Mouse (Mus musculus): ENCODE data around the gene Gpd2. TPM values are rescaled to one million over a fixed set of nuclear protein-coding genes. Genes with fewer than 3 reads are reported as not detected.

Gene Gpd2
- polyA plus RNA-seq, 1 experiment from 2014 or later = 12.9 TPM

- H3K9ac ChIP-seq = no peak overlapping the region
- no peaks in the 10 kb centered on the region for H3K9me3 ChIP-seq (replicated peaks)
- H3K27ac ChIP-seq = no peak overlapping the region
- no peak for ATAC-seq
- H3K4me3 ChIP-seq = no peak overlapping the region
- no peaks in the 10 kb centered on the region for H3K27me3 ChIP-seq (replicated peaks)
- WGBS (ENCODE audit: insufficient replicate concordance) = 70% methylated on average over 12 of the region's 12 CpGs
- no peaks in the 10 kb centered on the region for H3K4me1 ChIP-seq
- H3K4me2 ChIP-seq = no peak overlapping the region
- H3K36me3 ChIP-seq = 0 out of 2 replicates have a peak, but pooled peaks cover 5% of the 10 kb centered on the region
Observed at GRCm38 (mm10) chr2:57356222-57356822, 118.9 kb downstream of the Gpd2 start.

DNA sequence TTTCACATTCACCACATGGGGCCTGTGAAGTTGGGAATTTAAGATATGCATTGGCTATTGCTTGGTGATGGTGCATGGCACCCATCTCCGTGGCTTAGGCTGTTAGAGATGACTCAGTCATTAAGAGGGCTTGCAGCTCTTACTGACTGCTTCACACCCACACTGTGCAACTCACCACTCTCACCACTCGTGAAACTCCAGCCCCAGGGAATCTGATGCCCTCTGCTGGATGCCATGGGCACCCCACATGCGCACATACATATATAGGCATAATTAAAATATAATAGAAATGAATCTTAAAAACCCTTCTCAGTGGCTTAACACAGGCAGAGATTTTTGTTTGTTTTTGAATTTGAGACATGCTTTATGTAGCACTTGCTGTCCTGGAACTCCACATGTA is 125.1 kb downstream of the Gpd2 start:
- 74% methylated on average over 3 of the region's 3 CpGs for WGBS (ENCODE audit: insufficient replicate concordance)
- ATAC-seq = no peak

GRCm38 (mm10) chr2:57374647-57375046 is 137.2 kb downstream of the Gpd2 start:
- H3K4me1 ChIP-seq = no peaks in the 10 kb centered on the region
- no peak overlapping the region for H3K4me2 ChIP-seq
- H3K4me3 ChIP-seq = no peak overlapping the region
- no peaks in the 10 kb centered on the region for H3K9me3 ChIP-seq (replicated peaks)
- WGBS (ENCODE audit: insufficient replicate concordance) = 52% methylated on average over 4 of the region's 4 CpGs
- no peak for ATAC-seq
- H3K27me3 ChIP-seq (replicated peaks) = no peaks in the 10 kb centered on the region
- H3K36me3 ChIP-seq = no peaks in the 10 kb centered on the region
- no peak overlapping the region for H3K9ac ChIP-seq
- no peak overlapping the region for H3K27ac ChIP-seq

More for the DNA sequence above, 125.1 kb downstream of the Gpd2 start:
- no peak overlapping the region for H3K4me3 ChIP-seq
- no peaks in the 10 kb centered on the region for H3K27me3 ChIP-seq (replicated peaks)
- 0 out of 2 replicates have a peak, but pooled peaks cover 5% of the 10 kb centered on the region for H3K36me3 ChIP-seq
- H3K4me2 ChIP-seq = no peak overlapping the region
- H3K27ac ChIP-seq = no peak overlapping the region
- H3K9ac ChIP-seq = no peak overlapping the region
- H3K4me1 ChIP-seq = no peaks in the 10 kb centered on the region
- H3K9me3 ChIP-seq (replicated peaks) = no peaks in the 10 kb centered on the region

- Histone ChIP-seq H3K27me3 (replicated peaks) (no peaks in the 10 kb centered on the region), H3K4me3 (no peak overlapping the region), H3K27ac (no peak overlapping the region), H3K4me2 (no peak overlapping the region), H3K9me3 (replicated peaks) (no peaks in the 10 kb centered on the region), H3K9ac (no peak overlapping the region), H3K36me3 (no peaks in the 10 kb centered on the region), H3K4me1 (no peaks in the 10 kb centered on the region)
- 79% methylated on average over 7 of the region's 7 CpGs for WGBS (ENCODE audit: insufficient replicate concordance)
- no peak for ATAC-seq
Observed at GRCm38 (mm10) chr2:57375138-57375837, 137.9 kb downstream of the Gpd2 start.

DNA sequence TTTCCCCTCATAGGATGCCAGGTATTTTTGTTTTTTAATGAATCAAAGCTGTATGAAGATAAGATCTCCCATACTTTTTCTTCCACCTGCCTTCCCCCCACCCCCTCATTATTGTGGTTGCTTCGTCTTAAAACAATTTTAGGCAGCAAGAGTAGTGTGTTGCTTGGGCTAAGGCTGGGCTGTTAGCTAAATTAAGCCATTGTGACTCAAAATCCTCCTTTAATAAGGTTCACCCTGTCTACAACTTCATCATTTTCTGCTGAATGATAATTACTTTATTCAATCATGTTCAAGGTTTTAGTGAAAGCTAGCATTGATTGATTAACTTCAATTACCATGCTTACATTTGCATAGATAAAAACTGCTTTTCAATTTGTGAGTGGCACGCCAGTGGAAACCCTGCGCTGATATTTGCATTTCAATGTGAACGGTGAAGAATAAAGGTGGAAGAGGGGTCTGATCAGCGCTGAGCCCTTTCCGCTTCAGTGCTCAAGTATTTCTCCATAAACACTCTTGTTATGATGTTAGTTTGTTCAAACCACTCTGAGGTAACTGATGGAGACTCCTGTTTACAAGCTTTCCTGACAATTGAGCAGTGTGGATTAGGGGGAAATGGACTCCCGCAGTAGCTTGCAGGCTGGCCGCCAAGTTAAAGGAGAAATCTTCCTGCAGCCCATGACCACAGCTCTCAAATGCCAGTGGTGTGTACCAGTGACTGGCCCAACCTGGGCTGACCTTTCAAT is 140.9 kb downstream of the Gpd2 start:
- no peak for ATAC-seq
- no peak overlapping the region for H3K27ac ChIP-seq
- H3K4me3 ChIP-seq = no peak overlapping the region
- no peaks in the 10 kb centered on the region for H3K4me1 ChIP-seq
- H3K9me3 ChIP-seq (replicated peaks) = no peaks in the 10 kb centered on the region
- H3K4me2 ChIP-seq = no peak overlapping the region
- no peaks in the 10 kb centered on the region for H3K36me3 ChIP-seq
- H3K9ac ChIP-seq = no peak overlapping the region
- no peaks in the 10 kb centered on the region for H3K27me3 ChIP-seq (replicated peaks)
- WGBS (ENCODE audit: insufficient replicate concordance) = 51% methylated on average over 8 of the region's 8 CpGs

DNA sequence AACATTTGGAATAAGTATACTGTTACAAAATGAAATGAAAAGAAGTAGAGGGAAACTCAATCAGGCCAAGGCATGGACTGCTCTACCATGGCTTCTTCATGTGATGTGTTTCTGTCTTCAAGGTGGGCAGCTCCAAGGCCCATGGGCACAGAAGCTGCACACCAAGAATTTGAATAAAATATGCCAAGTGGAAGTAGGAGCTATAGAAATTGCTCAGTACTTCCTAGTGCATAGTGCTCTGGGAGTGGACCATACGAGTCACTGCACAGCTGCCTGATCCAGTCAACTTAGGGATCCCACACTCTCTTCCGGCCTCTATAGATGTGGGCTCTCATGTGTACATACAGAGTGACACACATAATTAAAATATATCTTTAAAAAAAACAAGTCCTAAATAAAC is 147.2 kb downstream of the Gpd2 start:
- H3K27ac ChIP-seq = no peak overlapping the region
- H3K9me3 ChIP-seq (replicated peaks) = no peaks in the 10 kb centered on the region
- H3K4me1 ChIP-seq = no peaks in the 10 kb centered on the region
- no peak overlapping the region for H3K4me2 ChIP-seq
- H3K36me3 ChIP-seq = no peaks in the 10 kb centered on the region
- ATAC-seq = no peak
- H3K9ac ChIP-seq = no peak overlapping the region
- H3K27me3 ChIP-seq (replicated peaks) = no peaks in the 10 kb centered on the region
- no peak overlapping the region for H3K4me3 ChIP-seq
- WGBS (ENCODE audit: insufficient replicate concordance) = 73% methylated on average over 2 of the region's 2 CpGs

DNA sequence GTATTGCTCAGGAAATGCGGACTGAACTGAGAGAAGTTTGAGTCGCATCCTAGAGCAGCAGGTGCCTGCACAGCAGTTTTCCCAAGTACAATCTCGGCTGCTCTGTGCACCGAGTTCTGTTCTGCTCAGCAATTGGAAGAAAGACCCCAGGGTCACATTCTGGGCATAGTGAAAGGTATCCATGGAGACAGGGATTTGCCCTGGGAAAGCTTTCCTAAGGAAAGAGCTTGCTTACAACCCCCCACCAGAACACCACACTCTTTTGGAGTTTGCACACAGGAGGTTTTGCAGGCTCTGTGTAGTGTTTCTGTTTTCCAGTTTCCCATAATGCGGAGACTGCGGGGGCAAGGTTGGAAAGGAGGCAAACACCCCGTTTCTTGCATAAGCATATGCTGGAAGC is 150.4 kb downstream of the Gpd2 start:
- Histone ChIP-seq H3K36me3 (no peaks in the 10 kb centered on the region), H3K27ac (no peak overlapping the region), H3K4me2 (no peak overlapping the region), H3K27me3 (replicated peaks) (no peaks in the 10 kb centered on the region), H3K4me3 (no peak overlapping the region), H3K9ac (no peak overlapping the region), H3K4me1 (no peaks in the 10 kb centered on the region), H3K9me3 (replicated peaks) (no peaks in the 10 kb centered on the region)
- 67% methylated on average over 7 of the region's 7 CpGs for WGBS (ENCODE audit: insufficient replicate concordance)
- ATAC-seq = no peak

- Histone ChIP-seq H3K4me3 (no peak overlapping the region), H3K9me3 (replicated peaks) (no peaks in the 10 kb centered on the region), H3K36me3 (no peaks in the 10 kb centered on the region), H3K4me2 (no peak overlapping the region), H3K27me3 (replicated peaks) (no peaks in the 10 kb centered on the region), H3K27ac (no peak overlapping the region), H3K4me1 (no peaks in the 10 kb centered on the region), H3K9ac (no peak overlapping the region)
- no peak for ATAC-seq
- 71% methylated on average over 4 of the region's 4 CpGs for WGBS (ENCODE audit: insufficient replicate concordance)
Observed at GRCm38 (mm10) chr2:57395071-57395470, 157.6 kb downstream of the Gpd2 start.

DNA sequence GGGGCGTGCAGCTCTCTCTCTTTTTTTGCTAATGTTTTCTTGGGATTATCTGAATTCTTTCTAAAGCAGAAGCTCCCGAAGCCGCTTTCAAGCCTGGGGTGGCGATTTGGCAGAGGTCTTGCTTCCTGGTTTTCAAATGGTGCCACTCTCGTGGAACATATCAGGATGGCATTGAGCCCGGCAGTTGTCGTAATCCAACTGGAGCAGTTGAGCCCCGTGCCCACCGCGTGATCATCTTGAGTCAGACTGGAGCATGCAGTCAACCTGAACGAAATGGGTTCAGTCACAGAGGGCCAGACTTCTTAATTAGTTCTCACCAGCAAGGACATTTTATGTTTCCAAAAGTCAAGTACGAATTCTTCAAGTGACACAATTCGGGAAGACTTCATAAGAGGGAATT is 158.6 kb downstream of the Gpd2 start:
- no peaks in the 10 kb centered on the region for H3K4me1 ChIP-seq
- H3K27me3 ChIP-seq (replicated peaks) = no peaks in the 10 kb centered on the region
- whole genome bisulfite sequencing (ENCODE audit: insufficient replicate concordance) = 82% methylated on average over 13 of the region's 13 CpGs
- no peak for ATAC-seq
- H3K27ac ChIP-seq = no peak overlapping the region
- H3K36me3 ChIP-seq = no peaks in the 10 kb centered on the region
- H3K9me3 ChIP-seq (replicated peaks) = no peaks in the 10 kb centered on the region
- H3K9ac ChIP-seq = no peak overlapping the region
- H3K4me3 ChIP-seq = no peak overlapping the region
- no peak overlapping the region for H3K4me2 ChIP-seq

DNA sequence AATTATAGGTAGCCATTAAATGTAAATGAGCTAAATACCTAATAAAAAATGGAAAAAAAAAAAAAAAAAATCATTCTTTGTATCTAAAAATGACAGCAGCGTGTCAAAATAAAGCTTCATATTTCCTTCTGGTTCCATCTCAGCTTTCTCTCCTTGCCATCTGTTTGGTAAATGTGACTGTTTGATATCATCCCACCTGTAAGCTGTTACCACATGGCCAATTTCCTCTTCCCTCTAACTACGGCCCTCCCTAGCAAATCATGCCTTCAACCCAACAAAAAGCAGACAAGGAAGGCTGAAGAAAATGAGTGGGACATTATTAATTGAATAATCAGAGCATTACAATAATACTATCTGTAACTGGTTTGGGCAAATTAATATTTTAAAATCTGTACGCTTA is 160.3 kb downstream of the Gpd2 start:
- Histone ChIP-seq H3K4me2 (no peak overlapping the region), H3K36me3 (no peaks in the 10 kb centered on the region), H3K4me3 (no peak overlapping the region), H3K27ac (no peak overlapping the region), H3K9me3 (replicated peaks) (no peaks in the 10 kb centered on the region), H3K27me3 (replicated peaks) (no peaks in the 10 kb centered on the region), H3K4me1 (no peaks in the 10 kb centered on the region), H3K9ac (no peak overlapping the region)
- 72% methylated on average over 3 of the region's 3 CpGs for WGBS (ENCODE audit: insufficient replicate concordance)
- ATAC-seq = no peak

DNA sequence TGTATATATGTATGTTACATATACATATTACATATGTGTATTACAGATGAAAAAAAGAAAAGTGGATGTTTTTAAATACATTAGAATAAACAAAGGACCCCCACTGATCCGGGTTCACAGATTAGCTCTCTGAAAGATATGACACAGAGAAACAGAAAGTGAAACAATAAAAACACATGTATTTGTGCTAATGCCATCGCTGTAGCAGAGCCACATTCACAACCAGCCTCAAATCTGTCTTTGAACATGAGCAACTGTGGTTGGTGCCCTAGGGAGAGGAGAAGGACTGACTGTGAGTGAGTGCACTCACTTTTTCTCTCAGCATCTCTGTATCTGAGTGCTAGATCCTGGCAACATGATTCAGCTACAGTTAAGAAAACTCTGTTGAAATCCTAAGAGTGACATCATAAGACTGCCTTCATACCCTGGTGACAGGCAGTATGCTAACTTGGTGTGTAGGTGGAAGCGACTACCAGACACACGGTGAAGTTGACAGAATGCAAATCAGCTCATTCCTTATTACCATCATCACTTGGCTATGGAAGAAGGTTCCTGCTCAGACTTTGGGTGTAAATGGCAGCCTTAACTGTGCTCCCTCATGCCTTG is 170.1 kb downstream of the Gpd2 start:
- no peak overlapping the region for H3K4me2 ChIP-seq
- ATAC-seq = no peak
- H3K27me3 ChIP-seq (replicated peaks) = no peaks in the 10 kb centered on the region
- no peaks in the 10 kb centered on the region for H3K4me1 ChIP-seq
- WGBS (ENCODE audit: insufficient replicate concordance) = 66% methylated on average over 4 of the region's 4 CpGs
- no peak overlapping the region for H3K9ac ChIP-seq
- no peak overlapping the region for H3K4me3 ChIP-seq
- H3K9me3 ChIP-seq (replicated peaks) = no peaks in the 10 kb centered on the region
- no peak overlapping the region for H3K27ac ChIP-seq
- no peaks in the 10 kb centered on the region for H3K36me3 ChIP-seq

- Histone ChIP-seq H3K9me3 (replicated peaks) (no peaks in the 10 kb centered on the region), H3K4me3 (no peak overlapping the region), H3K9ac (no peak overlapping the region), H3K27me3 (replicated peaks) (no peaks in the 10 kb centered on the region), H3K4me2 (no peak overlapping the region), H3K4me1 (no peaks in the 10 kb centered on the region), H3K27ac (no peak overlapping the region), H3K36me3 (no peaks in the 10 kb centered on the region)
- no peak for ATAC-seq
- WGBS (ENCODE audit: insufficient replicate concordance) = 60% methylated on average over 4 of the region's 4 CpGs
Observed at GRCm38 (mm10) chr2:57408413-57408812, 171.0 kb downstream of the Gpd2 start.
